Mouse (Mus musculus) c-Kit-negative CD71-positive TER-119-positive erythroid progenitor cells, embryonic 14.5 days (primary cell): ENCODE measurements around the gene Unc45a.

Experiments used
- DNase-seq: peaks from one replicate; pipeline ENCODE4 v3.0.0-alpha.2; 2013; ENCODE audit warnings: low read depth, low spot score

Unc45a gene

DNA sequence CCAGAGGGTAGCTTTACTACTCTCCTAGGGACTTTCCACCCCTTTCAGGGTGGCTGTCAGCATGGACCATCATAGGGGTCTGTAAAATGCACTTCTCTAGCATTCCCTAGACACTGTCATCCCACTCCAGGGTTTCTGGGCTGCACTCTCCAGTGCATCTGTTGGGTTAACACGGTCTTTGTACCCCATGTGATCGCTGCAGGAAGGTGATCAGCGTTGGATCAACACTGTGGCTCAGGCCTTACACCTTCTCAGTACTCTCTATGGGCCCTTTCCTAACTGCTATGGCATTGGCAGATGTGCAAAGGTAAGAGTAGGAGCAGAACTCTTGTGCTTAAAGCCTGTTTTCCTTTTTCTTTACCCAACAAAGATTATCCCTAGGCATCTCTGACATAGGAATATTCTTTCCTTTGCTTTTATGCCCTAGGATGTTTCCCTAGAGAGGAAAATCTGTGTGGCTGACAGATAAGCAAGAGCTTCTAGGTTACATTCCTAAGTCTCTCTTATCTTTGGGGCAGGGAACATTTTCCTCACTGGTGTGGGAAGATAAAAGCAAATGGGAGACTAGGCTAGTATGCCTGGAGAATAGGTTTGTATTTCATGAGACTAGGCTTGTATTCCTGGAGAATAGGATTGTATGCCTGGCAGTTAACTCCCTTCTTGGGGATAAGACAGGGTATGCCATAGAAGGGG, 57.4 kb downstream of the Unc45a start:
- DNase-seq, result no peak

DNA sequence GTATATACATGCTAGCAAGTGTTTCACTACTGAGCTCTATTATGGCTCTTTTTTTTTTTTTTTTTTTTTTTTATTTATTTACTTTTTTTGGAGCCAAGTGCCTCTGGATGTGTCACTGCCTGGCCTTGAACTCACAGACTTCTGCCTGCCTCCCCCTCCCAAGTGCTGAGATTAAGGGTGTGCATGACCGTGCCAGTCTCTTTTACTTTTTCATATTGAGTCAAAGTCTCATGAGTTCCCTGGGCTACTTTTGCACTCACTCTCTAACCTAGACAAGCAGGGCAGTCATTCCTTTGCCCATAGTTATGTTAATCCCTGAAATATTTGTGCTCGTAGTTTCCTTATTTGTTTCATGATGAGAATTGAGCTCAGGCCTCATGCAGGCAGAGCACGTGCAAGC, 59.2 kb downstream of the Unc45a start:
- DNase-seq, result no peak

DNA sequence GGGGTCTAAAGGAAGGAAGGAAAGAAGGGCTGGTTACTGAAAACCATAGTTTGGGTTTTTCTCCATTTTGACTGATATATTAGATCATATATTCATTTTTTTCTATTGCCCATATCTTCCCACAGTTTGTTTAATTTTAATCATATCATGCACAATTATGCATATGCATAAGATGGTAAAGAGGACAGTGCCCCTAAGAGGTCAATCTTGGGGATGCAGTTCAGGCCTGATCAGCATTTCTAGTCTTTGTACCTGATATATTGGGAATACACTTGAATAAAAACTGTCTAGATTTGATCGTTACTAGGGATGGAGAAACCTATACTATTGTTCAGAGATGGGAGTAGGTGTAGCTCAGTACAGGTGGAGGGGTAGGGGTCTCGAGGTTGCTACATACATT, 59.8 kb downstream of the Unc45a start:
- no peak for DNase-seq

DNA sequence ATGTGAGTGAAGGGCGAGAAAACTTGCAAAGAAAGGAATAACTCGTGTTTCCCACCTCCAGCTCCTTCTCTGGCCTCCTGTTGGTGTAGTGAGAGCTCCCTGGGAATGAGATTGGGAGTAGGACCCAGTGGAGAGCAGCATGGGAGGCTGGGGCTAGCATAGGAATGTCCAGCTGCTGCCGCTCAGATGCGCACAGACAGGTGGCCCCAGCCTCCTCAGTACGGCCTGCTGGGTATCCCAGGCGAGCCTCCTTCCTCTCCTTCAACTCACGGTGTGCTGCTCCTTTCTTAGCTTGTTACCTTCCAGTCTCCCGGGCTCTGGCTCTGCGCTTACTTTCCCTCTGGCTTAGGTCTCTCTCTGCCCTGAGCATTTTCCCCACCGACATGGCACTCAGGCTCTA, 60.8 kb downstream of the Unc45a start:
- no peak for DNase-seq

DNA sequence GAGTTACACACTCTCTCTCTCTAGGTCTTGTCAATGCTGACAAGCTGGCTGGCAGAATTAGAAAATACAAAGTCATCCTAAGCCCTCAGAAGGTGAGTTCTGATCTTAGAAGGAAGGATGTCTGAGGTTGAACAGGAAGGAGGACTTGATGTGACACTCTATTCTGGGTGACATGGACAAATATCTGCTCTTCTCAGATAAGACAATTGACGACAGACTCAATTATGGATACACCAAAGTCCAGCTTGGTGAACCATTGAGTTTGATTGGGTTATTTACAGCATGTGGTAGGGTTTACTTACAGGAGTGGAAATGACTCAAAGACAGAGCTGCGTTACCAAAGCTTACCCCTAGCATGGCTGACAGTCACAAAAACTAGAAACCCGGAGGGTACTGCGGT, 64.4 kb downstream of the Unc45a start:
- no peak for DNase-seq
